Mouse (Mus musculus) hindbrain, embryonic 10.5 days (tissue): ENCODE measurements at regions not wholly inside any gene's neighbourhood (a gene's known extent, or its start where the extent isn't known, plus 50 kb on each side); places are given as distances from the start of the nearest gene placed in this dataset.

ENCODE experiments used
- DNase-seq: peaks from one replicate; pipeline ENCODE4 v3.0.0-alpha.2; 2017; ENCODE audit warnings: low spot score
- H3K27ac ChIP-seq: fragments of 300-500 bp; sonication (generic); 2 replicates; pipeline ENCODE4 v1.5.1; 2016; ENCODE audit warnings: mild to moderate bottlenecking, moderate library complexity
- H3K27me3 ChIP-seq: fragments of 300-500 bp; sonication (generic); 2 replicates; pipeline ENCODE4 v1.6.1; 2016; ENCODE audit warnings: mild to moderate bottlenecking; ENCODE audit not compliant: poor library complexity, insufficient read depth, severe bottlenecking
- H3K36me3 ChIP-seq: fragments of 300-500 bp; sonication (generic); 2 replicates; pipeline ENCODE4 v1.6.1; 2016; ENCODE audit warnings: mild to moderate bottlenecking, moderate library complexity
- H3K4me1 ChIP-seq: fragments of 300-500 bp; sonication (generic); replicated peaks from 2 replicates; pipeline ENCODE4 v1.6.1; 2016; ENCODE audit warnings: mild to moderate bottlenecking
- H3K4me3 ChIP-seq: fragments of 300-500 bp; sonication (generic); 2 replicates; pipeline ENCODE4 v1.5.1; 2016; ENCODE audit warnings: mild to moderate bottlenecking, moderate library complexity
- H3K9me3 ChIP-seq: fragments of 300-500 bp; sonication (generic); 2 replicates; pipeline ENCODE4 v1.6.1; 2016; ENCODE audit warnings: mild to moderate bottlenecking, moderate library complexity
- WGBS: fragments of 180-500 bp; shearing (Covaris S2); methylation state at CpG from one replicate; pipeline ENCODE4 v1.1.7; 2016; 5-methylcytosine and 5-hydroxymethylcytosine counted together

GRCm38 (mm10) chr15:97188545-97188944 lies 58.4 kb upstream of the Pced1b start:
- no peak for DNase-seq
- 84% methylated on average over 17 of the region's 17 CpGs for WGBS
- H3K9me3 ChIP-seq = no peaks in the 10 kb centered on the region

GRCm38 (mm10) chr15:97187831-97188230 lies 59.1 kb upstream of the Pced1b start:
- Histone ChIP-seq H3K27me3 (no peaks in the 10 kb centered on the region), H3K27ac (no peak overlapping the region), H3K36me3 (no peaks in the 10 kb centered on the region), H3K4me3 (no peak overlapping the region), H3K9me3 (no peaks in the 10 kb centered on the region), H3K4me1 (peaks cover 26% of the 10 kb centered on the region)
- WGBS = 43% methylated on average over 3 of the region's 3 CpGs
- no peak for DNase-seq

More at GRCm38 (mm10) chr15:97188545-97188944, 58.4 kb upstream of the Pced1b start:
- Histone ChIP-seq H3K27me3 (no peaks in the 10 kb centered on the region), H3K36me3 (no peaks in the 10 kb centered on the region), H3K27ac (no peak overlapping the region), H3K4me1 (peaks cover 25% of the 10 kb centered on the region), H3K4me3 (no peak overlapping the region)

GRCm38 (mm10) chr15:97186034-97186433 lies 60.9 kb upstream of the Pced1b start:
- no peak for DNase-seq
- Histone ChIP-seq H3K4me1 (peaks cover 40% of the 10 kb centered on the region), H3K27ac (no peak overlapping the region), H3K27me3 (no peaks in the 10 kb centered on the region), H3K36me3 (no peaks in the 10 kb centered on the region), H3K4me3 (no peak overlapping the region), H3K9me3 (no peaks in the 10 kb centered on the region)
- WGBS = 76% methylated on average over 8 of the region's 8 CpGs

GRCm38 (mm10) chr15:97182617-97183038 lies 64.3 kb upstream of the Pced1b start:
- Histone ChIP-seq H3K36me3 (no peaks in the 10 kb centered on the region), H3K27ac (peak overlapping the region; percentile 8; the same call in 1 of the 2 replicates), H3K27me3 (no peaks in the 10 kb centered on the region), H3K4me1 (peaks cover 28% of the 10 kb centered on the region), H3K9me3 (no peaks in the 10 kb centered on the region), H3K4me3 (no peak overlapping the region)
- no peak for DNase-seq
- 50% methylated on average over 9 of the region's 9 CpGs for WGBS

- 60% methylated on average over 9 of the region's 9 CpGs for whole genome bisulfite sequencing
- Histone ChIP-seq H3K9me3 (no peaks in the 10 kb centered on the region), H3K4me1 (peaks cover 28% of the 10 kb centered on the region), H3K27me3 (no peaks in the 10 kb centered on the region), H3K27ac (0 out of 2 replicates have a peak overlapping the region, but pooled peaks have one; percentile 17), H3K4me3 (no peak overlapping the region), H3K36me3 (no peaks in the 10 kb centered on the region)
- DNase-seq = peak; percentile 36
These were observed 65.8 kb upstream of the Pced1b start for GRCm38 (mm10) chr15:97180970-97181669.

GRCm38 (mm10) chr15:97178286-97178685 lies 68.6 kb upstream of the Pced1b start:
- H3K27ac ChIP-seq = no peak overlapping the region; the same call in 1 of the 2 replicates
- no peaks in the 10 kb centered on the region for H3K27me3 ChIP-seq
- no peaks in the 10 kb centered on the region for H3K36me3 ChIP-seq
- 74% methylated on average over 3 of the region's 3 CpGs for WGBS
- no peak for DNase-seq
- no peak overlapping the region for H3K4me3 ChIP-seq
- peaks cover 37% of the 10 kb centered on the region for H3K4me1 ChIP-seq
- H3K9me3 ChIP-seq = no peaks in the 10 kb centered on the region

GRCm38 (mm10) chr15:97177806-97178205 lies 69.1 kb upstream of the Pced1b start:
- H3K4me1 ChIP-seq = peaks cover 40% of the 10 kb centered on the region
- H3K36me3 ChIP-seq = no peaks in the 10 kb centered on the region
- H3K4me3 ChIP-seq = no peak overlapping the region
- DNase-seq = no peak
- WGBS = 64% methylated on average over 4 of the region's 4 CpGs
- no peaks in the 10 kb centered on the region for H3K27me3 ChIP-seq
- no peaks in the 10 kb centered on the region for H3K9me3 ChIP-seq
- H3K27ac ChIP-seq = no peak overlapping the region

- H3K4me3 ChIP-seq = no peak overlapping the region
- no peaks in the 10 kb centered on the region for H3K9me3 ChIP-seq
- H3K27me3 ChIP-seq = no peaks in the 10 kb centered on the region
- DNase-seq = no peak
- H3K4me1 ChIP-seq = peaks cover 23% of the 10 kb centered on the region
- WGBS = 67% methylated on average over 5 of the region's 5 CpGs
- no peaks in the 10 kb centered on the region for H3K36me3 ChIP-seq
- H3K27ac ChIP-seq = no peak overlapping the region
These were observed 71.9 kb upstream of the Pced1b start for GRCm38 (mm10) chr15:97174989-97175388.

- Histone ChIP-seq H3K9me3 (no peaks in the 10 kb centered on the region), H3K27ac (peak overlapping the region; percentile 29; the same call in 1 of the 2 replicates), H3K4me1 (peaks cover 21% of the 10 kb centered on the region), H3K27me3 (no peaks in the 10 kb centered on the region), H3K4me3 (no peak overlapping the region), H3K36me3 (no peaks in the 10 kb centered on the region)
- 77% methylated on average over 17 of the region's 17 CpGs for WGBS
- no peak for DNase-seq
These were observed 73.7 kb upstream of the Pced1b start for GRCm38 (mm10) chr15:97173233-97173632.

GRCm38 (mm10) chr15:97170074-97170473 lies 76.8 kb upstream of the Pced1b start:
- Histone ChIP-seq H3K4me1 (peaks cover 14% of the 10 kb centered on the region), H3K27ac (no peak overlapping the region), H3K27me3 (no peaks in the 10 kb centered on the region), H3K4me3 (no peak overlapping the region), H3K9me3 (no peaks in the 10 kb centered on the region), H3K36me3 (no peaks in the 10 kb centered on the region)
- DNase-seq = no peak
- WGBS = 84% methylated on average over 6 of the region's 6 CpGs

GRCm38 (mm10) chr15:97169381-97169780 lies 77.5 kb upstream of the Pced1b start:
- DNase-seq = no peak
- peaks cover 11% of the 10 kb centered on the region for H3K4me1 ChIP-seq
- H3K27ac ChIP-seq = no peak overlapping the region
- H3K9me3 ChIP-seq = no peaks in the 10 kb centered on the region
- H3K27me3 ChIP-seq = no peaks in the 10 kb centered on the region
- no peak overlapping the region for H3K4me3 ChIP-seq
- 92% methylated on average over 10 of the region's 10 CpGs for WGBS
- no peaks in the 10 kb centered on the region for H3K36me3 ChIP-seq

GRCm38 (mm10) chr15:97167116-97167515 lies 79.8 kb upstream of the Pced1b start:
- Histone ChIP-seq H3K27me3 (no peaks in the 10 kb centered on the region), H3K27ac (no peak overlapping the region), H3K9me3 (no peaks in the 10 kb centered on the region), H3K36me3 (no peaks in the 10 kb centered on the region), H3K4me3 (no peak overlapping the region), H3K4me1 (no peaks in the 10 kb centered on the region)
- DNase-seq = no peak
- WGBS = 95% methylated on average over 7 of the region's 7 CpGs

GRCm38 (mm10) chr15:97164616-97165015 lies 82.3 kb upstream of the Pced1b start:
- no peaks in the 10 kb centered on the region for H3K36me3 ChIP-seq
- no peak for DNase-seq
- 89% methylated on average over 15 of the region's 15 CpGs for WGBS
- H3K9me3 ChIP-seq = no peaks in the 10 kb centered on the region
- H3K27ac ChIP-seq = no peak overlapping the region
- no peak overlapping the region for H3K4me3 ChIP-seq
- H3K27me3 ChIP-seq = no peaks in the 10 kb centered on the region
- H3K4me1 ChIP-seq = no peaks in the 10 kb centered on the region
